Mouse (Mus musculus) kidney, adult 2 months (tissue): ENCODE measurements around the gene Mpo.

Source experiments
- CTCF ChIP-seq: fragments of 200-500 bp; conservative IDR thresholded peaks from 2 replicates; pipeline ENCODE4 v1.5.1; 2011; ENCODE audit warnings: low read depth, mild to moderate bottlenecking, control low read depth, low read length, moderate library complexity, mixed read lengths; ENCODE audit not compliant: insufficient read depth, insufficient read length
- POLR2A ChIP-seq: fragments of 200-500 bp; IDR thresholded peaks from one replicate; pipeline ENCODE4 v1.6.1; 2011; ENCODE audit warnings: low read depth, low read length, control low read depth

DNA sequence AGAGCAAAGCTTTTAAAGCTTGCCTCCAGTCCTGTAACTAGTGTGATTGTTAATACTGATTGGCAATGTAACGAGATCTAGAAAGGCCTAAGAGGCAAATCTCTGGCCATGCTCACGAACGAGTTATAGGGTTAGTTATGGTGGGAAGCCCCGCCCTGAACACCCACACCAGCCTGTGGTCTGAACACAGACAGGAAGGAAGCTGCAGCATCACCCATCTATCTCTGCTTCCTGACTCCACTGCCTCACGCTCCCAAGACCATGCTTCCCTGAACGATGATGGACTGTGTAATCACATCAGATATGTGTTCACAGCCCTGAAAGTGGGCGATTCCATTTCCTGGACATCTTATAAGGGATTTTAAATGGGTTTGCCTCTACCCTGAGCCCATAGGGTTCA is 14.9 kb downstream of the Mpo start:
- TF ChIP-seq CTCF (no peak), POLR2A (no peak)
